Mouse (Mus musculus) testis, adult 2 months (tissue): ENCODE results near the gene Unc13d.
"Not testable (repeated sequence)": the region's sequence is repeated elsewhere in the genome, so short reads cannot be mapped to it uniquely, and the experiment has no call there.

Source experiments
- CTCF ChIP-seq: fragments of 200-500 bp; IDR thresholded peaks from 2 replicates; pipeline ENCODE4 v1.5.1; 2012; ENCODE audit warnings: low read depth, mild to moderate bottlenecking, inconsistent platforms, low read length, moderate library complexity; ENCODE audit not compliant: control insufficient read depth, insufficient read depth, insufficient replicate concordance
- POLR2A ChIP-seq: fragments of 200-500 bp; IDR thresholded peaks from 2 replicates; pipeline ENCODE4 v1.6.1; 2012; ENCODE audit warnings: low read depth, mild to moderate bottlenecking, inconsistent platforms, low read length, moderate library complexity; ENCODE audit not compliant: control insufficient read depth

DNA sequence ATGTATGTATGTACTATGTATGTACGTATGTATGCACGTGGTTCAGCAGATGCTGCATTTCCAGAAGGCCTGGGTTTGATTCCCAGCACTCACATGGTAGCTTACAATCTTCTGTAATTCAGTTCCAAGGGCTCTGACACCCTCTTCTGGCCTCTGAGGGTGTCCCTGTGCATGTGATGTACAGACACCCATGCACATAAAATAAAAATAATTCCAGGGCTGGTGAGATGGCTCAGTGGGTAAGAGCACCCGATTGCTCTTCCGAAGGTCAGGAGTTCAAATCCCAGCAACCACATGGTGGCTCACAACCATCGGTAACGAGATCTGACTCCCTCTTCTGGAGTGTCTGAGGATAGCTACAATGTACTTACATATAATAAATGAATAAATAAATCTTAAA, 15.2 kb upstream of the Unc13d start:
- not testable (repeated sequence) for TF ChIP-seq CTCF, POLR2A
